Mouse (Mus musculus) gastrocnemius, postnatal 4 days (tissue): ENCODE data around the gene Pou2f2. TPM values are rescaled to one million over a fixed set of nuclear protein-coding genes. Genes with fewer than 3 reads are reported as not detected.
"Not testable (repeated sequence)": the region's sequence is repeated elsewhere in the genome, so short reads cannot be mapped to it uniquely, and the experiment has no call there.

Source experiments
- DNase-seq, 2 experiments: peaks; one replicate each; pipeline ENCODE4 v3.0.0; 2021 to 2022; ENCODE audit warnings: low spot score in 2 of 2, mixed read lengths in 2 of 2
- microRNA-seq: library from miRNA; unstranded; fragments of <30 nt; microRNA quantifications from one replicate; pipeline ENCODE4 v1.2.0, GENCODE M21; 2021
- total RNA-seq, 2 experiments: library from RNA; stranded (reverse); gene quantifications; 2 replicates each; pipeline ENCODE4 v1.2.3; 2021

The Pou2f2 gene
- total RNA-seq, 2 experiments from 2014 or later, result 0.52 to 0.91 TPM

GRCm38 (mm10) chr7:25068724-25069123 is 110.8 kb downstream of the Pou2f2 start:
- DNase-seq, result no peak

GRCm38 (mm10) chr7:25067909-25068656 is 111.4 kb downstream of the Pou2f2 start:
- DNase-seq, result no peak

- DNase-seq, result no peak
Observed at GRCm38 (mm10) chr7:25067338-25067737, 112.2 kb downstream of the Pou2f2 start.

GRCm38 (mm10) chr7:25063900-25064299 is 115.6 kb downstream of the Pou2f2 start:
- no peak for DNase-seq

GRCm38 (mm10) chr7:25063346-25063745 is 116.2 kb downstream of the Pou2f2 start:
- no peak for DNase-seq

- DNase-seq, result no peak
Observed at GRCm38 (mm10) chr7:25058836-25059235, 120.7 kb downstream of the Pou2f2 start.

- DNase-seq, result no peak
Observed at GRCm38 (mm10) chr7:25058394-25058793, 121.1 kb downstream of the Pou2f2 start.

- no peak for DNase-seq
Observed at GRCm38 (mm10) chr7:25057888-25058287, 121.6 kb downstream of the Pou2f2 start.

- no peak for DNase-seq
Observed at GRCm38 (mm10) chr7:25056951-25057350, 122.6 kb downstream of the Pou2f2 start.

- DNase-seq, result no peak
Observed at GRCm38 (mm10) chr7:25052587-25052986, 126.9 kb downstream of the Pou2f2 start.

GRCm38 (mm10) chr7:25049295-25049930 is 130.1 kb downstream of the Pou2f2 start:
- no peak for DNase-seq

- DNase-seq, result no peak
Observed at GRCm38 (mm10) chr7:25047363-25047762, 132.2 kb downstream of the Pou2f2 start.

- DNase-seq, result not testable (repeated sequence)
Observed at GRCm38 (mm10) chr7:25044599-25044998, 134.9 kb downstream of the Pou2f2 start.

- no peak for DNase-seq
Observed at GRCm38 (mm10) chr7:25041921-25042320, 137.6 kb downstream of the Pou2f2 start.

Small RNAs within 50 kb of the gene (microRNA-seq; reads per million reads assigned to microRNA genes)
- not detected for gene Mir6537
- gene Mir7048, result not detected

Other genes starting within 250 kb of the Pou2f2 start
- not detected for gene Gm4881, start 235.2 kb downstream of the Pou2f2 start, total RNA-seq
- 100 to 1,000 TPM; 157 to 161 TPM for gene Rabac1, start 207.0 kb downstream of the Pou2f2 start, total RNA-seq
- gene Atp1a3, start 173.8 kb downstream of the Pou2f2 start, total RNA-seq, result under 1 TPM; 0.20 to 0.44 TPM
- gene Grik5, start 107.4 kb downstream of the Pou2f2 start, total RNA-seq, result 10 to 100 TPM; 14.6 to 17.1 TPM
- gene Zfp574, start 107.2 kb downstream of the Pou2f2 start, total RNA-seq, result 10 to 100 TPM; 10.7 to 11.4 TPM
- 1 to 10 TPM; 6.6 to 8.3 TPM for gene Dedd2, start 40.9 kb upstream of the Pou2f2 start, total RNA-seq
- gene Zfp526, start 41.7 kb upstream of the Pou2f2 start, total RNA-seq, result 10 to 100 TPM; 10.6 to 11.3 TPM
- 10 to 100 TPM; 62.8 to 63.2 TPM for gene Gsk3a, start 58.1 kb upstream of the Pou2f2 start, total RNA-seq
- 10 to 100 TPM; 32.7 to 34.6 TPM for gene Erf, start 71.0 kb upstream of the Pou2f2 start, total RNA-seq
- 100 to 1,000 TPM; 107 to 113 TPM for gene Cic, start 88.0 kb upstream of the Pou2f2 start, total RNA-seq
- gene Pafah1b3, start 118.3 kb upstream of the Pou2f2 start, total RNA-seq, result 10 to 100 TPM; 27.1 to 33.1 TPM
- not detected for gene Prr19, start 121.7 kb upstream of the Pou2f2 start, total RNA-seq
- gene Tmem145, start 126.4 kb upstream of the Pou2f2 start, total RNA-seq, result under 1 TPM; 0.23 to 0.29 TPM
- gene Megf8, start 137.4 kb upstream of the Pou2f2 start, total RNA-seq, result 10 to 100 TPM; 34.9 to 40.4 TPM
- gene Cnfn, start 190.0 kb upstream of the Pou2f2 start, total RNA-seq, result not detected
- 10 to 100 TPM; 25.4 to 37.7 TPM for gene Lipe, start 219.0 kb upstream of the Pou2f2 start, total RNA-seq
- not detected for gene Cxcl17, start 233.2 kb upstream of the Pou2f2 start, total RNA-seq